Mouse (Mus musculus): ENCODE measurements around the gene Rpl37. TPM values are rescaled to one million over a fixed set of nuclear protein-coding genes. Genes with fewer than 3 reads are reported as not detected.

Gene Rpl37
- polyA plus RNA-seq, 1 experiment from 2014 or later, result 573 TPM

DNA sequence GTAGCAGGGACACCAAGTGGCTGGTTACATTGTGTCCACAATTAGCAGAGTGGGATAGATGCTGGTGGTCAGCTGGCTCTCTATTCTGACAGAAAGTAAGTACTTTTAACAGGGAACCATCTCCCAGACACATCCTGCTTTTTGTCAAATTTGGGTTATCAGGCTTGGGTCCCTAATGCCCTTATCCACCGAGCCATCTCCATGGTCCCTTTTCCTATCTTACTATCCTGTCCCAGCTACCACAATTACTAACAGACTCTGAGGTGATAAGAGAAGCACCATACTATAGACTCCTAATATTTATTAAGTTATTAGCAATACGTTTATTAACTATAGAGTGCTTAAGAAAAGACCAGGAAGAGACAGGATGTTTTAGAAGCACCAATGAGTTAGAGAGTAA, 22.9 kb downstream of the Rpl37 start:
- no peak for DNase-seq (ENCODE audit: low spot score)
- Histone ChIP-seq H3K36me3 (ENCODE audit: insufficient read depth, low read length) (no peaks in the 10 kb centered on the region), H3K9me3 (ENCODE audit: low read length) (no peaks in the 10 kb centered on the region), H3K9ac (replicated peaks; ENCODE audit: low read depth) (no peak overlapping the region), H3K4me1 (ENCODE audit: insufficient read depth, low read depth, low read length) (no peaks in the 10 kb centered on the region), H3K4me2 (replicated peaks; ENCODE audit: low read depth, low read length) (no peak overlapping the region), H3K27me3 (replicated peaks; ENCODE audit: insufficient read depth, low read length) (no peaks in the 10 kb centered on the region), H3K27ac (ENCODE audit: low read length) (no peak overlapping the region), H3K4me3 (ENCODE audit: low read depth, low read length) (no peak overlapping the region)
- no peak for TF ChIP-seq EP300 (IDR thresholded peaks at IDR 0.05)
- TF ChIP-seq CTCF (IDR thresholded peaks at IDR 0.05), result no peak
- no peak for ATAC-seq
- 73% methylated on average over 2 of the region's 2 CpGs for WGBS

GRCm38 (mm10) chr15:5139863-5140262, 23.4 kb downstream of the Rpl37 start:
- H3K4me1 ChIP-seq (ENCODE audit: insufficient read depth, low read depth, low read length), result no peaks in the 10 kb centered on the region
- no peak for ATAC-seq
- H3K36me3 ChIP-seq (ENCODE audit: insufficient read depth, low read length), result no peaks in the 10 kb centered on the region
- H3K27ac ChIP-seq (ENCODE audit: low read length), result no peak overlapping the region
- no peak overlapping the region for H3K9ac ChIP-seq (replicated peaks; ENCODE audit: low read depth)
- DNase-seq (ENCODE audit: low spot score), result no peak
- no peaks in the 10 kb centered on the region for H3K9me3 ChIP-seq (ENCODE audit: low read length)
- TF ChIP-seq CTCF (IDR thresholded peaks at IDR 0.05) (no peak), EP300 (IDR thresholded peaks at IDR 0.05) (no peak)
- 84% methylated on average over 7 of the region's 7 CpGs for WGBS
- no peak overlapping the region for H3K4me2 ChIP-seq (replicated peaks; ENCODE audit: low read depth, low read length)
- H3K4me3 ChIP-seq (ENCODE audit: low read depth, low read length), result no peak overlapping the region
- H3K27me3 ChIP-seq (replicated peaks; ENCODE audit: insufficient read depth, low read length), result no peaks in the 10 kb centered on the region

GRCm38 (mm10) chr15:5140357-5140756, 23.9 kb downstream of the Rpl37 start:
- Histone ChIP-seq H3K27ac (ENCODE audit: low read length) (no peak overlapping the region), H3K4me3 (ENCODE audit: low read depth, low read length) (no peak overlapping the region), H3K27me3 (replicated peaks; ENCODE audit: insufficient read depth, low read length) (no peaks in the 10 kb centered on the region), H3K4me1 (ENCODE audit: insufficient read depth, low read depth, low read length) (no peaks in the 10 kb centered on the region; the same call in 1 of the 2 replicates), H3K9ac (replicated peaks; ENCODE audit: low read depth) (no peak overlapping the region), H3K4me2 (replicated peaks; ENCODE audit: low read depth, low read length) (no peak overlapping the region), H3K9me3 (ENCODE audit: low read length) (no peaks in the 10 kb centered on the region), H3K36me3 (ENCODE audit: insufficient read depth, low read length) (no peaks in the 10 kb centered on the region)
- ATAC-seq, result no peak
- TF ChIP-seq CTCF (IDR thresholded peaks at IDR 0.05) (no peak), EP300 (IDR thresholded peaks at IDR 0.05) (no peak)
- DNase-seq (ENCODE audit: low spot score), result no peak

DNA sequence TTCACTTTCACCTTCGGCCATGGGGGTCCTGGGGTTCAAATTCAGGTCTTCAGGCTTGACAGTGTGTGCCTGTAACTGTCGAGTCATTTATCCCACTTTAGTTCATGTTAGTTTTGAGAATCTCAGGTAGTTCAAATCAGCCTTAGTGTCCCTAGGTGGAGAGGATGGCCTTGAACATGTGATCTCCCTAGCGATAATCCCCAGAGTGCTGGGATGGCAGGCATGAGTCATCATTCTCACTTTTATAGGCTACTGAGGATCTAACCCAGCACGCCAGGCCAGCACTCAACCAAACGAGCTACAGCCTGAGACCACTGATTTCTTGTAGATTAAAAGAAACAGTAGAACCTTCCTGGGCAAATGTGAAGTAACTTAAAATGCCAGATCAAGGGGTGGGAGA, 25.6 kb downstream of the Rpl37 start:
- no peak overlapping the region for H3K4me2 ChIP-seq (replicated peaks; ENCODE audit: low read depth, low read length)
- ATAC-seq, result no peak
- H3K27me3 ChIP-seq (replicated peaks; ENCODE audit: insufficient read depth, low read length), result no peaks in the 10 kb centered on the region
- 51% methylated on average over 5 of the region's 5 CpGs for WGBS
- TF ChIP-seq CTCF (IDR thresholded peaks at IDR 0.05) (no peak), EP300 (IDR thresholded peaks at IDR 0.05) (no peak)
- no peak for DNase-seq (ENCODE audit: low spot score)
- H3K9me3 ChIP-seq (ENCODE audit: low read length), result no peaks in the 10 kb centered on the region
- no peaks in the 10 kb centered on the region; the same call in 1 of the 2 replicates for H3K4me1 ChIP-seq (ENCODE audit: insufficient read depth, low read depth, low read length)
- H3K4me3 ChIP-seq (ENCODE audit: low read depth, low read length), result no peak overlapping the region
- no peak overlapping the region for H3K27ac ChIP-seq (ENCODE audit: low read length)
- no peaks in the 10 kb centered on the region for H3K36me3 ChIP-seq (ENCODE audit: insufficient read depth, low read length)
- H3K9ac ChIP-seq (replicated peaks; ENCODE audit: low read depth), result no peak overlapping the region

DNA sequence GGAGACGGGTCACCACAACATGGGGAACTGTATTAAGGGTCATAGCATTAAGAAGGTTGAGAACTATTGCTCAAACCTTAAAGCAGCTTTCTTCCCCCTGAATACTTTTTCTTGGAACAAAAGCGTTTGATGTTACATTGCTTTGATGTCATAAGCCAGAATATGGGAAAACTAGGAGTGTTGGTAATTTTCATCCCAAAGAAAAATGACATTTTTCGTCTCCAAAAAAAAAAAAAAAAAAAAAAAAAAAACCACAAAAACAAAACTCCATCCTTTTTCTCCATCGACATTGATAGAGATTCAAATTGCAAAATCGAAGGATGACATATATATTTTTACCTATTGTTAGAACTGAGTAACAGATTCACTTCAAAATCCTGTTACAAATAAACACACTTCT, 26.3 kb downstream of the Rpl37 start:
- no peak for DNase-seq (ENCODE audit: low spot score)
- Histone ChIP-seq H3K9ac (replicated peaks; ENCODE audit: low read depth) (no peak overlapping the region), H3K4me2 (replicated peaks; ENCODE audit: low read depth, low read length) (peak overlapping the region; percentile 81; the same call in 1 of the 2 replicates), H3K9me3 (ENCODE audit: low read length) (no peaks in the 10 kb centered on the region), H3K4me3 (ENCODE audit: low read depth, low read length) (peak overlapping the region; percentile 97; the same call in 1 of the 2 replicates), H3K27me3 (replicated peaks; ENCODE audit: insufficient read depth, low read length) (no peaks in the 10 kb centered on the region), H3K27ac (ENCODE audit: low read length) (no peak overlapping the region), H3K4me1 (ENCODE audit: insufficient read depth, low read depth, low read length) (no peaks in the 10 kb centered on the region; the same call in 1 of the 2 replicates), H3K36me3 (ENCODE audit: insufficient read depth, low read length) (no peaks in the 10 kb centered on the region)
- WGBS, result 54% methylated on average over 5 of the region's 5 CpGs
- ATAC-seq, result no peak
- TF ChIP-seq EP300 (IDR thresholded peaks at IDR 0.05) (no peak), CTCF (IDR thresholded peaks at IDR 0.05) (no peak)

GRCm38 (mm10) chr15:5143361-5144020, 27.0 kb downstream of the Rpl37 start, which contains the start of gene Prkaa1:
TSS of gene Prkaa1 (plus strand) at chr15:5143861.
- WGBS, result under 1% methylated on average over 55 of the region's 80 CpGs
- peak within 1 kb of the TSS; percentile 81 for H3K4me2 ChIP-seq (replicated peaks; ENCODE audit: low read depth, low read length)

More at GRCm38 (mm10) chr15:5143361-5144020, 27.0 kb downstream of the Rpl37 start, which contains the start of gene Prkaa1:
- Histone ChIP-seq H3K4me3 (ENCODE audit: low read depth, low read length) (peak within 1 kb of the TSS; percentile 97), H3K27ac (ENCODE audit: low read length) (peak within 1 kb of the TSS; percentile 78), H3K27me3 (replicated peaks; ENCODE audit: insufficient read depth, low read length) (no peaks in the 10 kb centered on the region), H3K36me3 (ENCODE audit: insufficient read depth, low read length) (no peaks in the 10 kb centered on the region), H3K4me1 (ENCODE audit: insufficient read depth, low read depth, low read length) (no peaks in the 10 kb centered on the region; the same call in 1 of the 2 replicates), H3K9ac (replicated peaks; ENCODE audit: low read depth) (peak within 1 kb of the TSS; percentile 75), H3K9me3 (ENCODE audit: low read length) (no peaks in the 10 kb centered on the region)
- ATAC-seq (peak; percentile 97), DNase-seq (ENCODE audit: low spot score) (peak; percentile 84)
- no peak for TF ChIP-seq EP300 (IDR thresholded peaks at IDR 0.05)
- peak; percentile 32; the same call in 1 of the 2 replicates for TF ChIP-seq CTCF (IDR thresholded peaks at IDR 0.05)

Measured in lung, postnatal 0 days (tissue).